Mouse (Mus musculus) spleen, adult 2 months (tissue): ENCODE data around the gene Tasp1. TPM values are rescaled to one million over a fixed set of nuclear protein-coding genes. Genes with fewer than 3 reads are reported as not detected.
"Not testable (repeated sequence)": the region's sequence is repeated elsewhere in the genome, so short reads cannot be mapped to it uniquely, and the experiment has no call there.

Experiments
- DNase-seq, 2 experiments: peaks; one replicate each; pipeline versions ENCODE4 v3.0.0 to v3.0.0-alpha.2; 2012 to 2021; ENCODE audit warnings: low spot score in 2 of 2, low read depth in 1 of 2
- H3K27ac ChIP-seq: fragments of 200-500 bp; 2 replicates; pipeline ENCODE4 v1.5.1; 2012; ENCODE audit warnings: low read length, inconsistent platforms; ENCODE audit not compliant: insufficient read depth
- H3K27me3 ChIP-seq: fragments of 200-500 bp; 2 replicates; pipeline ENCODE4 v1.6.1; 2012; ENCODE audit warnings: mild to moderate bottlenecking, moderate library complexity, low read length, inconsistent platforms; ENCODE audit not compliant: control insufficient read depth, insufficient read depth
- H3K36me3 ChIP-seq: fragments of 200-500 bp; 2 replicates; pipeline ENCODE4 v1.6.1; 2012; ENCODE audit warnings: mild to moderate bottlenecking, low read length, inconsistent platforms; ENCODE audit not compliant: control insufficient read depth, insufficient read depth
- H3K4me1 ChIP-seq: fragments of 200-500 bp; 2 replicates; pipeline ENCODE4 v1.6.1; 2011; ENCODE audit warnings: inconsistent platforms; ENCODE audit not compliant: control insufficient read depth, insufficient read depth, insufficient read length
- H3K4me3 ChIP-seq: fragments of 200-500 bp; 2 replicates; pipeline ENCODE4 v1.5.1; 2011; ENCODE audit warnings: mild to moderate bottlenecking, inconsistent platforms; ENCODE audit not compliant: insufficient read depth, insufficient read length; ENCODE audit errors: extremely low read depth
- CTCF ChIP-seq: fragments of 200-500 bp; IDR thresholded peaks from 2 replicates; pipeline ENCODE4 v1.5.1; 2011; ENCODE audit warnings: mild to moderate bottlenecking, inconsistent platforms; ENCODE audit not compliant: insufficient read depth, insufficient read length, insufficient replicate concordance; ENCODE audit errors: extremely low read depth
- POLR2A ChIP-seq: fragments of 200-500 bp; IDR thresholded peaks from 2 replicates; pipeline ENCODE4 v1.6.1; 2011; ENCODE audit warnings: low read depth, low read length, inconsistent platforms
- WGBS: fragments of 180-500 bp; shearing (Covaris S2); methylation state at CpG from one replicate; pipeline ENCODE4 v1.1.7; 2018; 5-methylcytosine and 5-hydroxymethylcytosine counted together
- polyA plus RNA-seq: library from polyadenylated mRNA; depleted of rRNA; stranded (reverse); fragments of >200 nt; gene quantifications from 2 replicates; pipeline ENCODE4 v1.2.3, GENCODE M21; 2012

Gene Tasp1
- polyA plus RNA-seq, 1 experiment: 2.1 TPM

GRCm38 (mm10) chr2:139874173-139874572 lies 192.4 kb downstream of the Tasp1 start:
- Histone ChIP-seq H3K36me3 (no peaks in the 10 kb centered on the region), H3K27ac (no peak overlapping the region), H3K4me1 (no peaks in the 10 kb centered on the region), H3K27me3 (no peaks in the 10 kb centered on the region), H3K4me3 (no peak overlapping the region)
- TF ChIP-seq POLR2A: no peak
- TF ChIP-seq CTCF: no peak
- DNase-seq: no peak
- 92% methylated on average over 3 of the region's 3 CpGs for WGBS

GRCm38 (mm10) chr2:139873762-139874161 lies 192.8 kb downstream of the Tasp1 start:
- no peak for TF ChIP-seq POLR2A
- TF ChIP-seq CTCF: no peak
- Histone ChIP-seq H3K27ac (no peak overlapping the region), H3K27me3 (no peaks in the 10 kb centered on the region), H3K36me3 (no peaks in the 10 kb centered on the region), H3K4me1 (no peaks in the 10 kb centered on the region), H3K4me3 (no peak overlapping the region)
- DNase-seq: no peak
- 93% methylated on average over 2 of the region's 2 CpGs for WGBS

- not testable (repeated sequence) for H3K27me3 ChIP-seq, H3K27ac ChIP-seq, H3K4me1 ChIP-seq, H3K4me3 ChIP-seq, DNase-seq, H3K36me3 ChIP-seq
- 99% methylated on average over 2 of the region's 2 CpGs for WGBS
Observed at GRCm38 (mm10) chr2:139869071-139869470, 197.5 kb downstream of the Tasp1 start.

GRCm38 (mm10) chr2:139863396-139863795 lies 203.2 kb downstream of the Tasp1 start:
- H3K4me1 ChIP-seq, H3K4me3 ChIP-seq, H3K27ac ChIP-seq, H3K36me3 ChIP-seq, DNase-seq, H3K27me3 ChIP-seq: not testable (repeated sequence)
- 90% methylated on average over 3 of the region's 3 CpGs for WGBS

GRCm38 (mm10) chr2:139860133-139860494 lies 206.5 kb downstream of the Tasp1 start:
- no peak for DNase-seq
- H3K27ac ChIP-seq: no peak overlapping the region

GRCm38 (mm10) chr2:139859424-139860132 lies 207.0 kb downstream of the Tasp1 start:
- Histone ChIP-seq H3K36me3 (0 out of 2 replicates have a peak, but pooled peaks cover 1% of the 10 kb centered on the region), H3K4me3 (no peak overlapping the region), H3K27ac (no peak overlapping the region), H3K27me3 (no peaks in the 10 kb centered on the region), H3K4me1 (no peaks in the 10 kb centered on the region)
- no peak for DNase-seq
- TF ChIP-seq CTCF (no peak), POLR2A (no peak)
- WGBS: 40% methylated on average over 3 of the region's 3 CpGs

More at GRCm38 (mm10) chr2:139860133-139860494, 206.5 kb downstream of the Tasp1 start:
- 93% methylated on average over 5 of the region's 5 CpGs for WGBS
- no peaks in the 10 kb centered on the region for H3K4me1 ChIP-seq
- no peak for TF ChIP-seq CTCF
- TF ChIP-seq POLR2A: no peak
- H3K4me3 ChIP-seq: no peak overlapping the region
- no peaks in the 10 kb centered on the region for H3K27me3 ChIP-seq
- H3K36me3 ChIP-seq: 0 out of 2 replicates have a peak, but pooled peaks cover 1% of the 10 kb centered on the region

- H3K27me3 ChIP-seq: no peaks in the 10 kb centered on the region
- H3K36me3 ChIP-seq: no peaks in the 10 kb centered on the region
- TF ChIP-seq POLR2A (no peak), CTCF (no peak)
- no peak overlapping the region for H3K27ac ChIP-seq
- H3K4me1 ChIP-seq: no peaks in the 10 kb centered on the region
- H3K4me3 ChIP-seq: no peak overlapping the region
- DNase-seq: no peak
- 89% methylated on average over 1 of the region's 1 CpGs for WGBS
Observed at GRCm38 (mm10) chr2:139849621-139850020, 217.0 kb downstream of the Tasp1 start.
